8 mouse cellular contexts compared by ENCODE assay signal in the genomic region with DNA sequence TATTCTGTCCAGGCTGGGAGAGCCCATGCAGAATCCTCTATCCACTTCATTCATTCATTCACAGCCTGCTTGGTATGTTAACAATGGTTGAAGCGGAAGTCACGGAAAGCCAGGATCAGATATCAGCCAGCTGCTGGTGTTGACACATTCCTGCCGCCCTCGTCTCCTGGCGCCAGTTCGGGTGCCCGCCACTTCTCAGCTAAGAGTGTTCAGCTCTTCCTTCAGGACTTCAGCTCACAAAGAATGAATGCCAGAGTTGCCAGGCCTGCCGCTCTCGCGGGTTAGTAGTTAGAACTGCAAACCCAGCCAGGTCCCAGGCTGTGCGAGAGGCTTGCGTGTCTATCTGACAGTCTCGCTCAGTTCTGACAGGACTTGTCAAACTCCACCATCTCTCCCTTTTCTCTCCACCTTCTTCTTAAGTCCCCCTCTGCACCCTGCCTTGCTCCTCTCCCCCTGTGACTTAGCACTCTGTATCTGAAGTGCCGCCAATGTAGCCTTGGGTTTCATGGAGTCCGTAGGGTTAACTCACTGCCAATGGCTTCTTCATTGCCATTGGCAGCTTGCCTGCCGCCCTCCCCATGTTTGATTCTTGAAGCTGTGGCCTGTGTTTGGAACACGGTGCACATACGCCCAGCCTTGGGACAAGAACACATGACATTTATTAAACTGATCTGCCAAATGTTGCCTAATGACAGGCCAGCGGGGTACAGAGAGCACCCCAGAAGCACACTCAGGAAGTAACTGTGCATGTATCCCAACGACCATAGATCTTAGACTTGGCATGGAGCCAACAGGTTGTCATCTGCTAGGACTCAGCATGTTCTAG. TPM values are rescaled to one million over a fixed set of nuclear protein-coding genes. Genes with fewer than 3 reads are reported as not detected.
DNase-seq lines count a peak whose midpoint lies in the region; ATAC-seq and TF ChIP-seq lines count a peak whose summit lies in the region.

No protein-coding gene starts in this region.

- H3K4me3 ChIP-seq in MEL (ENCODE audit: control insufficient read depth in 1 of 2, insufficient read depth in 1 of 2, low read depth in 2 of 2, low read length in 2 of 2), result no peak overlapping the region

- 0 out of 2 replicates have a peak, but pooled peaks have one; percentile 17 for ATAC-seq in granulocyte monocyte progenitor cell, adult 5-6 weeks (replicated peaks; ENCODE audit: poor library complexity, severe bottlenecking)
- ATAC-seq in megakaryocyte, adult 5-6 weeks (ENCODE audit: poor library complexity, severe bottlenecking), result no peak

- H3K4me1 ChIP-seq in MEL (ENCODE audit: control insufficient read depth in 1 of 2, insufficient read depth in 2 of 2, low read length in 2 of 2), result no peaks in the 10 kb centered on the region

- no peaks in the 10 kb centered on the region for H3K79me2 ChIP-seq in MEL (ENCODE audit: control insufficient read depth, insufficient read depth, low read length, poor library complexity)

- TF ChIP-seq POLR2A in MEL (IDR thresholded peaks at IDR 0.05; ENCODE audit: control insufficient read depth in 1 of 2, insufficient read depth in 1 of 2, low read depth in 1 of 2, low read length in 2 of 2, poor library complexity in 1 of 2), result no peak

- no peaks in the 10 kb centered on the region for H3K36me3 ChIP-seq in MEL (ENCODE audit: control insufficient read depth in 1 of 2, insufficient read depth in 2 of 2, low read length in 2 of 2)

- DNase-seq in adrenal gland, adult (ENCODE audit: inconsistent age in 2 of 2, low spot score in 1 of 2), result peak; percentile 68 to 88
- no peak for DNase-seq in adrenal gland, postnatal 4 days (ENCODE audit: low spot score in 2 of 2)
- peak; percentile 7 for DNase-seq in MEL (ENCODE audit: low read depth, low spot score)
- DNase-seq in kidney, adult 11 months, result peak; percentile 55
- DNase-seq in lung, postnatal 25 days (ENCODE audit: low spot score), result peak; percentile 83
- no peak for DNase-seq in right cerebral cortex, postnatal 4 days

- no peaks in the 10 kb centered on the region for H3K9me3 ChIP-seq in MEL (replicated peaks; ENCODE audit: insufficient read depth, low read length)

- TF ChIP-seq RAD21 in MEL (IDR thresholded peaks at IDR 0.05; ENCODE audit: low read depth, low read length), result no peak

- H3K9ac ChIP-seq in MEL (ENCODE audit: control insufficient read depth, low read depth, low read length, poor library complexity, severe bottlenecking), result no peak overlapping the region

- no peaks in the 10 kb centered on the region; a peak in 2 of 4 replicates for H3K27me3 ChIP-seq in MEL (ENCODE audit: control insufficient read depth in 1 of 2, insufficient read depth in 2 of 2, low read length in 2 of 2)

- H3K27ac ChIP-seq in MEL (ENCODE audit: control insufficient read depth, low read depth, low read length), result no peak overlapping the region

- no peak for TF ChIP-seq CTCF in MEL (IDR thresholded peaks at IDR 0.05 in 2 of 3, conservative IDR thresholded peaks at IDR 0.05 in 1 of 3; ENCODE audit: control insufficient read depth in 1 of 3, insufficient read depth in 1 of 3, low read depth in 2 of 3, low read length in 3 of 3, poor library complexity in 1 of 3, severe bottlenecking in 1 of 3)

- no peak for TF ChIP-seq EP300 in MEL (IDR thresholded peaks at IDR 0.05; ENCODE audit: low read depth in 1 of 2, low read length in 2 of 2)

TF ChIP-seq in MEL, 35 proteins besides CTCF, POLR2A, EP300 and RAD21:
- TF ChIP-seq TAL1 (IDR thresholded peaks at IDR 0.05; ENCODE audit: low read length) (no peak), GATA1 (IDR thresholded peaks at IDR 0.05; ENCODE audit: low read depth, low read length) (no peak), NRF1 (IDR thresholded peaks at IDR 0.05; ENCODE audit: insufficient read depth, low read depth, low read length, poor library complexity, severe bottlenecking) (no peak), MAX (IDR thresholded peaks at IDR 0.05; ENCODE audit: low read length) (no peak), ZMIZ1 (IDR thresholded peaks at IDR 0.05; ENCODE audit: low read depth, low read length) (no peak), ZNF384 (IDR thresholded peaks at IDR 0.05; ENCODE audit: low read depth, low read length) (no peak), TBP (IDR thresholded peaks at IDR 0.05; ENCODE audit: low read depth, low read length) (no peak), JUND (IDR thresholded peaks at IDR 0.05; ENCODE audit: low read depth, low read length) (no peak), MAZ (IDR thresholded peaks at IDR 0.05; ENCODE audit: low read depth, low read length) (no peak), RCOR1 (IDR thresholded peaks at IDR 0.05; ENCODE audit: low read depth, low read length) (no peak), POLR2AphosphoS2 (IDR thresholded peaks at IDR 0.05; ENCODE audit: low read length) (no peak), MAFK (IDR thresholded peaks at IDR 0.05; ENCODE audit: borderline replicate concordance, low read depth, low read length) (no peak), BHLHE40 (IDR thresholded peaks at IDR 0.05; ENCODE audit: borderline replicate concordance, low read depth, low read length) (no peak), GABPA (IDR thresholded peaks at IDR 0.05; ENCODE audit: low read depth, low read length) (no peak), POLR2AphosphoS5 (IDR thresholded peaks at IDR 0.05; ENCODE audit: borderline replicate concordance, low read depth, low read length) (no peak), E2F4 (IDR thresholded peaks at IDR 0.05; ENCODE audit: borderline replicate concordance, low read depth, low read length) (no peak), MYB (IDR thresholded peaks at IDR 0.05; ENCODE audit: low read depth, low read length) (no peak), USF1 (IDR thresholded peaks at IDR 0.05; ENCODE audit: low read depth, low read length) (no peak)

RNA-seq across cellular contexts. Expression of a gene that starts 48.2 kb away (rescaled TPM):
- 10 to 100 TPM; 29.8 to 31.1 TPM for total RNA-seq in adrenal gland, postnatal 4 days (2021)
- not detected in 2 replicates for total RNA-seq in MEL (2012; rRNA removed)
- not detected for polyA plus RNA-seq in MEL (2012; ENCODE audit: insufficient read depth in 1 of 2, insufficient read length in 2 of 2, low read depth in 1 of 2, low replicate concordance in 2 of 2, missing spikeins in 1 of 2)
- 3.4 TPM in 1 of 2 replicates, not detected in the other for total RNA-seq in granulocyte monocyte progenitor cell, adult 5-6 weeks (2014; fragmentation: Nextera tagmentation)
- 0.26 TPM in 1 of 2 replicates, not detected in the other for total RNA-seq in granulocyte monocyte progenitor cell, adult 5-6 weeks (2017)
- total RNA-seq in megakaryocyte, adult 5-6 weeks (2015), result 0.25 TPM in 1 of 2 replicates, not detected in the other
- not detected in 2 replicates for total RNA-seq in megakaryocyte, adult 5-6 weeks (2017)

Comparison
In these comparisons a context has a peak if more than half of its experiments do, and no peak if none do; other contexts are left out.
1. DNase-seq: peak in adrenal gland, adult (2 of 2), MEL (single experiment), kidney, adult 11 months (single experiment) and lung, postnatal 25 days (single experiment); none in adrenal gland, postnatal 4 days (0 of 2) and right cerebral cortex, postnatal 4 days (single experiment).
2. RNA of a gene that starts 48.2 kb away (total RNA-seq): 29.8 to 31.1 TPM in adrenal gland, postnatal 4 days; 0.25 TPM in megakaryocyte, adult 5-6 weeks, not detected in MEL and 0.26 to 3.4 TPM in granulocyte monocyte progenitor cell, adult 5-6 weeks; every median in the first group is over 4 times any median in the second.